Mouse (Mus musculus): Measurements from ENCODE around the gene Ugt1a7c. TPM values are rescaled to one million over a fixed set of nuclear protein-coding genes. Genes with fewer than 3 reads are reported as not detected.

Ugt1a7c gene
- total and polyA plus RNA-seq, 3 experiments, result not detected

- Histone ChIP-seq H3K79me2 (ENCODE audit: control insufficient read depth, insufficient read depth, low read length, poor library complexity) (no peaks in the 10 kb centered on the region), H3K36me3 (ENCODE audit: control insufficient read depth in 1 of 2, insufficient read depth in 2 of 2, low read length in 2 of 2) (no peaks in the 10 kb centered on the region), H3K4me3 (ENCODE audit: control insufficient read depth in 1 of 2, insufficient read depth in 1 of 2, low read depth in 2 of 2, low read length in 2 of 2) (no peak overlapping the region), H3K9me3 (replicated peaks; ENCODE audit: insufficient read depth, low read length) (no peaks in the 10 kb centered on the region), H3K9ac (ENCODE audit: control insufficient read depth, low read depth, low read length, poor library complexity, severe bottlenecking) (no peak overlapping the region), H3K27me3 (ENCODE audit: control insufficient read depth in 1 of 2, insufficient read depth in 2 of 2, low read length in 2 of 2) (no peaks in the 10 kb centered on the region), H3K27ac (ENCODE audit: control insufficient read depth, low read depth, low read length) (no peak overlapping the region), H3K4me1 (ENCODE audit: control insufficient read depth in 1 of 2, insufficient read depth in 2 of 2, low read length in 2 of 2) (no peaks in the 10 kb centered on the region)
- no peak for TF ChIP-seq BHLHE40 (IDR thresholded peaks at IDR 0.05; ENCODE audit: borderline replicate concordance, low read depth, low read length)
- no peak for TF ChIP-seq CHD1 (IDR thresholded peaks at IDR 0.05; ENCODE audit: low read depth, low read length)
- TF ChIP-seq MYB (IDR thresholded peaks at IDR 0.05; ENCODE audit: low read depth, low read length), result no peak
- TF ChIP-seq GABPA (IDR thresholded peaks at IDR 0.05; ENCODE audit: low read depth, low read length), result no peak
- TF ChIP-seq ETS1 (IDR thresholded peaks at IDR 0.05; ENCODE audit: low read depth, low read length), result no peak
- TF ChIP-seq EP300 (IDR thresholded peaks at IDR 0.05; ENCODE audit: low read depth in 1 of 2, low read length in 2 of 2), result no peak
- DNase-seq (ENCODE audit: low read depth, low spot score), result no peak
Measured at GRCm38 (mm10) chr1:88238771-88239170, 143.9 kb downstream of the Ugt1a7c start.

GRCm38 (mm10) chr1:88240072-88240471 lies 145.2 kb downstream of the Ugt1a7c start:
- Histone ChIP-seq H3K9ac (ENCODE audit: control insufficient read depth, low read depth, low read length, poor library complexity, severe bottlenecking) (no peak overlapping the region), H3K4me3 (ENCODE audit: control insufficient read depth in 1 of 2, insufficient read depth in 1 of 2, low read depth in 2 of 2, low read length in 2 of 2) (no peak overlapping the region), H3K36me3 (ENCODE audit: control insufficient read depth in 1 of 2, insufficient read depth in 2 of 2, low read length in 2 of 2) (no peaks in the 10 kb centered on the region), H3K9me3 (replicated peaks; ENCODE audit: insufficient read depth, low read length) (no peaks in the 10 kb centered on the region), H3K4me1 (ENCODE audit: control insufficient read depth in 1 of 2, insufficient read depth in 2 of 2, low read length in 2 of 2) (no peaks in the 10 kb centered on the region), H3K27me3 (ENCODE audit: control insufficient read depth in 1 of 2, insufficient read depth in 2 of 2, low read length in 2 of 2) (no peaks in the 10 kb centered on the region), H3K79me2 (ENCODE audit: control insufficient read depth, insufficient read depth, low read length, poor library complexity) (no peaks in the 10 kb centered on the region), H3K27ac (ENCODE audit: control insufficient read depth, low read depth, low read length) (no peak overlapping the region)
- TF ChIP-seq GABPA (IDR thresholded peaks at IDR 0.05; ENCODE audit: low read depth, low read length), result no peak
- no peak for TF ChIP-seq SMC3 (IDR thresholded peaks at IDR 0.05; ENCODE audit: low read depth, low read length)
- TF ChIP-seq ELF1 (IDR thresholded peaks at IDR 0.05; ENCODE audit: low read depth, low read length), result no peak
- no peak for TF ChIP-seq USF1 (IDR thresholded peaks at IDR 0.05; ENCODE audit: low read depth, low read length)
- TF ChIP-seq CTCF (IDR thresholded peaks at IDR 0.05 in 2 of 3, conservative IDR thresholded peaks at IDR 0.05 in 1 of 3; ENCODE audit: control insufficient read depth in 1 of 3, insufficient read depth in 1 of 3, low read depth in 2 of 3, low read length in 3 of 3, poor library complexity in 1 of 3, severe bottlenecking in 1 of 3), result no peak
- TF ChIP-seq TCF12 (IDR thresholded peaks at IDR 0.05; ENCODE audit: low read depth, low read length), result no peak
- TF ChIP-seq MXI1 (IDR thresholded peaks at IDR 0.05; ENCODE audit: low read depth, low read length), result no peak
- TF ChIP-seq TBP (IDR thresholded peaks at IDR 0.05; ENCODE audit: low read depth, low read length), result no peak
- TF ChIP-seq SIN3A (IDR thresholded peaks at IDR 0.05; ENCODE audit: low read length), result no peak
- TF ChIP-seq MAZ (IDR thresholded peaks at IDR 0.05; ENCODE audit: low read depth, low read length), result no peak
- no peak for TF ChIP-seq USF2 (IDR thresholded peaks at IDR 0.05; ENCODE audit: borderline replicate concordance in 1 of 2, insufficient read depth in 1 of 2, low read depth in 1 of 2, low read length in 2 of 2)
- no peak for TF ChIP-seq MYC (IDR thresholded peaks at IDR 0.05; ENCODE audit: low read depth, low read length)
- TF ChIP-seq CHD2 (IDR thresholded peaks at IDR 0.05; ENCODE audit: low read length), result no peak
- DNase-seq (ENCODE audit: low read depth, low spot score), result no peak
